8 mouse cellular contexts compared by ENCODE assay signal in genomic region chr5:37252101-37252804, GRCm38 (mm10). TPM values are rescaled to one million over a fixed set of nuclear protein-coding genes. Genes with fewer than 3 reads are reported as not detected.
"Had no signal": no experiment of that assay in that cellular context is flagged by ENCODE, and none has a peak within 500 bp of the region (broad histone marks: within the 10 kb centered on the region; RNA-seq: fewer than 3 reads in every experiment).

No protein-coding gene starts in this region.

- ATAC-seq: intestine, embryonic 16.5 days; lung, postnatal 0 days; midbrain, embryonic 13.5 days had no signal

- DNase-seq: kidney, adult 2 months; kidney, postnatal 14 days; lung, adult 2 months; lung, postnatal 36 days had no signal

RNA-seq across cellular contexts. Expression of gene Crmp1, which starts 10.5 kb away (rescaled TPM):
- total RNA-seq: megakaryocyte progenitor cell, adult 5-6 weeks had no signal
